Mouse (Mus musculus) layer of hippocampus, postnatal 10 days (tissue): ENCODE results near the gene Gm8300. TPM values are rescaled to one million over a fixed set of nuclear protein-coding genes. Genes with fewer than 3 reads are reported as not detected.
"Not testable (repeated sequence)": the region's sequence is repeated elsewhere in the genome, so short reads cannot be mapped to it uniquely, and the experiment has no call there.

Experiments used
- DNase-seq, 2 experiments: peaks; one replicate each; pipeline ENCODE4 v3.0.0; 2021; ENCODE audit warnings: low spot score in 2 of 2
- long read RNA-seq: library from polyadenylated mRNA; stranded (forward); transcript quantifications from one replicate; pipeline ENCODE4 v2.0.0, GENCODE M21; 2023
- total RNA-seq, 2 experiments: library from RNA; stranded (reverse); gene quantifications; 2 replicates each; pipeline ENCODE4 v1.2.3; 2021

Gm8300 gene
- total RNA-seq: not detected
- long read RNA-seq: 0 reads

GRCm38 (mm10) chr12:87514016-87514415, at the start of gene Gm8300:
Gene Gm8300, plus strand, starts transcription at chr12:87514316.
- DNase-seq: not testable (repeated sequence)

DNA sequence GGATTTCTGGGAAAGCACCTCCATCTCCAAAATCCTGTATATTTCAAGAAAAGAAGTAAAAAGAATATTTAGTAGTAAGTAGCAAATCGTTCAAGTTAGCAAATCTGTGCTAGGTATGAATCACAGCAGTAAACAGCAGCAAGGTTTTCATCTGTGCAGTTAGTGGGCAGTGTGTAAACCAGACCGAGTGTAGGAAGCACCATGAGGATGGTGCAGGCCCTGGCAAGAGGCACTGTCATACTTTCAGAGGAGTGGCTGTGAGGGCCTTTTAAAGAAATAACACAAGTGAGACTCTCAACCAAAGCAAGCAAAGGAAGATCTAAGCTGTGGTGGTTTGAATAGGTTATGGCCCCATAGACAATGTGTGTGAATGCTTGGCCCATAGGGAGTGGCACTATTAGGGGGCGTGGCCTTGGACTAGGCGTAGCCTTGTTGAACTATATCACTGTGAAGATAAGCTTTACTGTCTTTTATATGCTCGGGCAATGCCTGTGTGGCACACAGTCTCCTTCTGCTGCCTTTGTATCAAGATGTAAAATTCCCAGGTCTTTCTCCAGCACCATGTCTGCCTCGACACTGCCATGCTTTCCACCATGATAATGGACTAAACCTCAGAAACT, 49.3 kb upstream of the Gm8300 start:
- DNase-seq: no peak

- DNase-seq: no peak
Observed at GRCm38 (mm10) chr12:87470263-87471136, 43.6 kb upstream of the Gm8300 start.

GRCm38 (mm10) chr12:87471421-87471963, 42.6 kb upstream of the Gm8300 start:
- DNase-seq: no peak

- DNase-seq: peak; percentile 92 to 96
Observed at GRCm38 (mm10) chr12:87471964-87472786, 41.9 kb upstream of the Gm8300 start, which contains the start of gene Snw1. Gene Snw1, minus strand, starts transcription at chr12:87472274.

DNA sequence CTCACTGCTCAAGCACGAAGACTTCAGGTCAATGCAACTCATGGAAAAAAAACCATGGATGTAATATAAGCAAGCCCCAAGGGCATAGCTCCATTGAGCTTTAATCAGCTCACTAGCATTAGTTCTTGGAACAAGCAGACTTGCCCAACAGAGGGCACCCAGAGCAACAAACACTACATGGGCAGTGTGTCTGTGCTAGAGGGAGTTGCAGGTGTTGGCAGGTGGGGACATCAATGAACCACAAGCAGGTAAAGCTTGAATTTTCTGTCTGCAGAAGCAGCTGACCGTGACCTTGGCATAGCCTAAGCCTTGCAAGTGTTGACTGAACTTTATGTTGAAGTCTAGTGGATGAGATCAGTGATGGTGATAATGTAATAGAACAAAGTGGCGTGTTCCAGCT, 39.4 kb upstream of the Gm8300 start:
- no peak for DNase-seq

GRCm38 (mm10) chr12:87482482-87482881, 31.6 kb upstream of the Gm8300 start:
- DNase-seq: not testable (repeated sequence)

DNA sequence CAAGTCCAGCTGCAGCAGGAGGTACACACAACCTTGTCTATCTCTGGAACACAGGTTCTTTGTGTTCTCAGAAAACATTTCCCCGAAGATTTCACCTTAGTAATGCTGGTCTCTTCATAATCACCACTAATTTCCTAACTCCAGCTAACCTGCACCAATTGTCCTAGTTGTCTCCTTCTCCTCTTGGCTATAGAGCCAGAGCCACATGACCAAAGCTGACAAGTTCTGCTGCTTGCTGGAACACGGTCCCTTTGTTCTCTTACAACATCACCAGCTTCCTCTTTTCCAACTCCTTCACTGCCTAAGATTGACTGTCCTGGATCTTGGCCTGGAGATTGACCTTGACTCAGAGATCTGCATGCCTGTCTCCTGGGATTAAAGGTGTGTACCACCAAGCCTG, 25.4 kb upstream of the Gm8300 start:
- DNase-seq: not testable (repeated sequence)

GRCm38 (mm10) chr12:87494421-87494820, 19.7 kb upstream of the Gm8300 start, which contains the start of gene Gm5788:
Gene Gm5788, plus strand, starts transcription at chr12:87494721.
- not testable (repeated sequence) for DNase-seq

DNA sequence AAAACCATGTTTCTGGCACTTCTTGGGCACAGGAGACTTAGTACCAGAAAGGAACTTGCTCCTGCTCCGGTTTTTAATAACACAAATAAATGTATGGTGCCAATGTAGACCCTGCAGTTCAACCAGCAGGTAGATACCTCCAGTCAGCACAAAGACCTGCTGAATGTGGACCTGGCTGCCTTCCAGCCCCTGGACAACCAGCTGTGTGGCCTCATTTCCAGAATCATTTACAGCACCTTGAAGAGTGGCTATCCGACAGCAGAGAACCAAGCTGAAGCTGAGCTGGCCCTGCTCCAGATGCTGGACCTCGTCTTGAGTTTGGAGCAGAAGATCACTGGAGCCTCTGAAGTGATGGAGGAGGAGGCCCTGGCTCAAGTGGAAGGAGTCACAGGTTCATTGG, 5.5 kb downstream of the Gm8300 start:
- DNase-seq: not testable (repeated sequence)

- DNase-seq: no peak
Observed at GRCm38 (mm10) chr12:87543927-87544326, 29.8 kb downstream of the Gm8300 start.

DNA sequence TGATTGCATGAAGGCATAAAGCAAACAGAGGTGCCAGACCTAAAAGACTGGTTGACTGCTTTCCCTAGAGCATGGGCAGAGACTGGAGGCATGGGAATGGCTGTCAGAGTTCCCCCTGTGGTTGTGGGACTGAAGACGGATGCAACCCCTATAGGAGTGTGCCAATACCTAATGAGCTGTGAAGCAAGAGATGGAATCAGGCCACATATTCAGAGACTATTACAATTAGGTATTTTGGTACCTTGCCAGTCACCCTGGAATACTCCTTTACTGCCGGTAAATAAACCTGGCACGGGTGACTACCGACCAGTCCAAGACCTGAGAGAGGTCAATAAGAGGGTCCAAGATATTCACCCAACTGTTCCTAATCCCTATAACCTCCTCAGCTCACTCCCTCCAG, 36.5 kb downstream of the Gm8300 start:
- DNase-seq: not testable (repeated sequence)

Other genes starting within 250 kb of the Gm8300 start
- 10 to 100 TPM; 54.9 to 61.5 TPM for gene Vipas39, start 248.1 kb upstream of the Gm8300 start, total RNA-seq
- 100 to 1,000 TPM; 151 to 153 TPM for gene Ahsa1, start 247.8 kb upstream of the Gm8300 start, total RNA-seq
- gene Ism2, start 214.6 kb upstream of the Gm8300 start, total RNA-seq: under 1 TPM; 0.55 to 0.62 TPM
- 10 to 100 TPM; 66.3 to 67.3 TPM for gene Sptlc2, start 126.0 kb upstream of the Gm8300 start, total RNA-seq
- 10 to 100 TPM; 64.2 to 90.1 TPM for gene Slirp, start 70.4 kb upstream of the Gm8300 start, total RNA-seq
- 10 to 100 TPM; 18.8 to 20.5 TPM for gene Alkbh1, start 70.3 kb upstream of the Gm8300 start, total RNA-seq
- 10 to 100 TPM; 50.9 to 51.2 TPM for gene Snw1, start 42.0 kb upstream of the Gm8300 start, total RNA-seq
- not detected for gene Gm5788, start 19.6 kb upstream of the Gm8300 start, total RNA-seq
- gene Oog1, start 88.4 kb downstream of the Gm8300 start, total RNA-seq: not detected
- gene Gm4027, start 104.6 kb downstream of the Gm8300 start, total RNA-seq: not detected
- not detected for gene Gm16381, start 130.3 kb downstream of the Gm8300 start, total RNA-seq